Mouse (Mus musculus) ES-CJ7 (cell line): ENCODE results near the gene Tbc1d30.
A peak's percentile ranks its signal among the peaks of the same experiment; 100 is the strongest.

ENCODE experiments used
- DNase-seq: peaks from one replicate; pipeline ENCODE4 v3.0.0; 2011; ENCODE audit warnings: low read depth, low spot score

The Tbc1d30 gene

DNA sequence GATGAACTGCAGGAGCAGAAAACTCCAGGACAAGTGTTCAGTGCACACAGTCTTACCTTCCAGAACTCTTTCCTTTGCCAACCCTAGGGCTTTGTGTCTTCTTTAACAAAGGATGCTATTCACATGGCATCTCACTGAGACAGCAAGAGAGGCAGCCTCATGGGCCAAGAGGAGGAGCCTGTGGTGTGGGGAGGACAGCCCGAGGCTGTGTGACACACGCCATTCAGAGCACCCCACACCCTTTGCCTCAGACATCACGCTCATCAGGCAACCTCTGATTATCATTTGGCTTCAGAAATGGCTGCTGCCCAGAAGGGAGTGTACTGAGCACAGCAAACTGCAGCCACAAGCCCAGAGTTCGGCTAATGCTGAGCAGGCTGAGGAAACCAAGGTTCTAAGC is 36.9 kb downstream of the Tbc1d30 start:
- DNase-seq, result no peak

DNA sequence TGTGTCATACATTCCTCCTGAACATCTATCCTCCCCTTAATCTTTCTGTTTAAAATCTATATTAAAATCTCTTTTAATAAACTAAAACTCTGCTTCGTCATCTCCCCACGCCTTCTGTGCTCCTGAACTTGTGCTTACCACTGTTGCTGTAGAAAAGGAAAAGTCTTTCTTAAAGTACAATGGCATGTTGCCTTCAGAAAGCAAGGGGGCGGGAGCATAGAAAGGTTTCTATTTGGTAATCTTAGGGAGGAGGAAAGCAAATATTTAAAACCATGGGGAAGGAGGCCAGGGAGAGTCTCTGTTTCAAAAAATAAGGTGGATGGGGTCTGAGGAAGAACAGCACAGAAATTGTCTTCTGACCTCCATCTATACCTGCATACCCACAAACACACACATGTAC is 38.0 kb downstream of the Tbc1d30 start:
- no peak for DNase-seq

GRCm38 (mm10) chr10:121310511-121311221 is 40.4 kb downstream of the Tbc1d30 start:
- peak; percentile 24 for DNase-seq

DNA sequence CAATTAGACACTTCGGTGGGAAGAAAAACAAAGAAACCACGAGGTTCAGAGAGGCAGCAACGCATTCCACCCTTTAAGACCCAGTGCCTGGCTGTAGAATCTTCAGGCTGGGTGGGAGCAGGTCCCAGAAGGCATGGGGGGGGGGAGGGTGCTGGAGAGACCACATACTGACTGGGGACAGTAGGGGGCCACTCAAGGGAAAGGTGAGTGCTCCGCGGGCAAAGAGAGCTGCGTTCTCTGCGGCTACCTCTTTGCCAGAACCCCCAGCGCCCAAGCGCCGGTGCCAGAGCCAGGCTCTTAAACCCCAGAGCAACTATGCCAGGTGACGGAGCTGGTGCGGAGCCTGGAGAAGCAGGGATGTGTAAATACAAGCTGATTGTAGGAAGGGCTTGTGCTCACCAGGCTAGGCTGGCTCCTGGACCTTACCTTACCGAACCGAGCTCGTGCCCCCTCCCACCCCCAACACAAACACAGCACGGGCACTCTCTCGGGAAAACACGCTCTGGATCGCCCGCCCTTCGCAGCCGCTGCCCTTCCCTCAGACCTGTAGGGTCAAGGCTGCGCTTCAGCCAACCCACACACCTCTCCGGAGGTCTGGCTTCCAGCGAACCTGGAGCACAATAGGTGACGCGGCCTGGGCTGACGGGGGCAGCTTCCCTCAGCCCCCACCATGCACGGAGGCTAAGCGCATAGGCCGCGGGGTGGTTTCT is 41.1 kb downstream of the Tbc1d30 start:
- no peak for DNase-seq

DNA sequence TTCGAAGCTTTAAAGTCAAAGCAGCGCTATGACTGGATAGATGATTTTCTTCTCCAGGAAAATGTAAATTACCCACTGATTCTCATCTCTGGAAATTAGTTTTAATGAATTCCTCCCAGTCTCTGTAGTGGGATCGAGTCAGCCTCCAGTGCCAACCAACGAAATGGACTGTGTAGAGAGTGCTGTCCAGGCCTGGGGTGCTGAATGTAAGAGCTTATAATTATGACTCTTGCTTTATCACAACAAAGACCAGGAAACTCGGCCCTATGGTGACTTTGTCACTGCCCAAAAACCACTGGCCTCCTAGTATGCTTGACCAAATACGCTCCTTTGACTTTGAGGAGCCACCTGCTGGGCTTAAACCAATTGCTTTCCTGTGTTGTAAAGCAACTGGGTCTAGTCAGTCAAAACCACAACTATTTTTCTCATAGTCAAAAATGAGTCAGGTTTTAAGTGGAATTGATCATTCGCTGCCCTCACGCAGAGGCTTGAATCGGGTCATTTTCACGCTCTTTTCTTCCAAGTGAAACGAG is 41.9 kb downstream of the Tbc1d30 start:
- DNase-seq, result peak; percentile 17

GRCm38 (mm10) chr10:121305441-121305840 is 45.6 kb downstream of the Tbc1d30 start:
- peak; percentile 87 for DNase-seq

- DNase-seq, result no peak
Measured at GRCm38 (mm10) chr10:121303559-121303958, 47.5 kb downstream of the Tbc1d30 start.

- peak; percentile 42 for DNase-seq
Measured at GRCm38 (mm10) chr10:121301868-121302267, 49.2 kb downstream of the Tbc1d30 start.

GRCm38 (mm10) chr10:121300659-121301058 is 50.4 kb downstream of the Tbc1d30 start:
- no peak for DNase-seq

- peak; percentile 25 for DNase-seq
Measured at GRCm38 (mm10) chr10:121297054-121297701, 53.9 kb downstream of the Tbc1d30 start.

- no peak for DNase-seq
Measured at GRCm38 (mm10) chr10:121294471-121294870, 56.6 kb downstream of the Tbc1d30 start.

GRCm38 (mm10) chr10:121293829-121294228 is 57.2 kb downstream of the Tbc1d30 start:
- DNase-seq, result no peak

- DNase-seq, result no peak
Measured at GRCm38 (mm10) chr10:121291272-121291917, 59.7 kb downstream of the Tbc1d30 start.

DNA sequence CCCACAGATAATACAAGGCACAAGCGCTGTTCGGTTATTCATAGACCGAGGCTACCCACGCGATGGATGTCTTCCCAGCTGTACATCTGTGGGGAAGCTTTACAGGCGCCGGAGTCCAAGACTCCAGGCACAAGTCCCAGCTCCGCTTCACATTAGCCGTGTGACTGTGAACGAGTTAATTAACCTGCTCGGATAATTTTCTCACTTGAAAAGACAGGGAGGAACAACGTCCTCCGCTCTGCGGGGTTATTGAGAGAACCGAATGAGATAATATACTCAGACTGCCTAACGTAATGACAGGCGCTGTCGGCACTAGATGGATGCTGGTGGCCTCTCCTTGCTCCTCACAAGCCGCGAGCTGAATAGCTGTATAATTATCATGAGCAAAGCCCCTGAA is 60.4 kb downstream of the Tbc1d30 start:
- no peak for DNase-seq

- peak; percentile 61 for DNase-seq
Measured at GRCm38 (mm10) chr10:121289970-121290681, 61.0 kb downstream of the Tbc1d30 start.

DNA sequence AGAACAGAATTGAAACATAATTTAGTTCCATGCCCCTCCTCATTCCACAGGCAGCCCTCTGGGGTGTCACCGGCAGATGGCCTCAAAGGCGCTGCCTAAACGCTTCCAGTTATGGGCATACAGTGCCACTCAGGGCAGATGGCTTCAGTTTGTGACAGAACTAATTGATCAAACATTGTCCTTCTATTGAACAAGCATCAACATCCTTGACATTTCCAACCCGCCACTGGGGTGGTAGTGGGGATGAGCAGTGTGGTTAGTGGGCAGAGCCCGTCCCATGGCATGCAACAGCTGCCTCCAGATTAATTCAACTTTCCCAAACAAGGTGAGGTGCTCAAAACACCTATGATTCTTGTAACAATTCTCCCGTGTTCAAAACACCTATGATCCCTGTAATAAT is 68.2 kb downstream of the Tbc1d30 start:
- no peak for DNase-seq

DNA sequence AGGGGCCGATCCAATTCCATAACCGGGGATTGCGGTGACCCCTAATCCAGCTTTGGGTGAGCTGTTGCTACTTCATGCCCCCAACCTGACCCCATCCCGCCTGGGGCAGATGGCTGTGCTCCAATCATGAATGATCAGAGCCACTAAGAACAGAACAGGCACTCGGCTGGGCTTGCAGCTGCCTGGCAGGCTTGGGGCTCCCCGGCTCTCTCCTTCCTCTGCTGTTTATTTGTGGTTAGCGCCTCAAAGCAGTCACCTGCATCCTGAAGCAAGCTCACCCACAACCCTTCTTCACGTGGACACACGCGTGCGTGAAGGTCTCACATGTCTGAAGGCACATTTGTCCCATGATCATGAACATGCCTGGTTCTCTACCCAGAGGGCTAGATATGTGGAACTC is 68.6 kb downstream of the Tbc1d30 start:
- no peak for DNase-seq

GRCm38 (mm10) chr10:121280943-121281342 is 70.1 kb downstream of the Tbc1d30 start:
- no peak for DNase-seq

DNA sequence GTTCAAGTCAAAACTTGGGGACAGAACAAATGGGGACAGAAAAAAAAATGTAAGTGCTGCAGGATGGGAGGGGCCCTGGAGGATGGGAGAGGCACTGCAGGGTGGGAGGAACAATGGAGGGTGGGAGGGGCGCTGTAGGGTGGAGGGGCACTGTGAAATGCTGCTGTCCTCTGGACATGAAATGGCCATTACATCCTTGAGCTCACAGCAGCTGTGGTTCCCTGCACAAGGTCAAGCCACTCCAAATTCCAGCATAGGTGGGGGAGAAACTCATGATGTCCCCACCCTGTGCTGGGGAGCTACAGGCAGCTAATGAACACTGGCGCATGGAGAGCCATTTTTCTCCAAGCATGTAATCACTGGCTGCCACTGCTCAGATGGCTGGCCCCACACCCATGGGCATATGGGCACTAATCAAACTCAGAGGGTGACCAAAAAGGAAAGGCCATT is 74.0 kb downstream of the Tbc1d30 start:
- DNase-seq, result peak; percentile 13

DNA sequence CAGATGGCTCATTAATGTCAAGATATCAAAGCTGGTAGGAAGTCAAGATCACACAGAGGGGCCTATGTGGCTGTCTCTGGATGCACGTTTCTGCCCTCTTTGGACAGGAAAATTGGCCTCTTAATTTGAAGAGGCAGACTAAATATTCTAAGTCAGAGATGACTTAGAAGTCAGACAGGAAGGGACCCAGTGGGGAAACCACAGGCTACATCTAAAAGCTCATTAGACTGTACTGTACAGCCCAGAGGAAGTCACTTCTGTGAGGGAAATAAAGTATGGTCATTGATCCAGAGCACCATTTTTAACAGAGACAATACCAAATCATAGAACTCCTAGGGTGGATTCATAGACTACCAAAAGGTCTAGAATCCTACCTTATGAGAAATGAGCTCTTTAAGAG is 76.1 kb downstream of the Tbc1d30 start:
- DNase-seq, result no peak

DNA sequence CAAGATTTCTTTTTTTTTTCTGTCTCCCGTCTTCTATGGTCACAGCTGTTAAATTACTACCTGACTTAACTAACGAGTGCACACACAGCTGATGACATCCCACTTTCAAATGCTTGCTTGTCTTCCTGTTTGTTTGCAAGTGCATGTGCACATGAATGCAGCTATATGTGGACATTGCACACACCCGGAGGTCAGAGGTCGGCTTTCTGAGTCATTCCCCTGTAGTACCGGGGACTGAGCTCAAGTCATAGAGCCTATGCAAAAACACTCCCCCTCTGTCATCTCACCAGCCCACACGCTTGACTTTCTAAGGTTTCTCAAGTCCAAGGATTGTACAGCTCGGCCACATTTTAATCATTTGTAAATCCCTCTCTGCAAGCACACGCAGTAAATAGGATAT is 80.1 kb downstream of the Tbc1d30 start:
- no peak for DNase-seq
